8 mouse cellular contexts compared by ENCODE assay signal in the genomic region with DNA sequence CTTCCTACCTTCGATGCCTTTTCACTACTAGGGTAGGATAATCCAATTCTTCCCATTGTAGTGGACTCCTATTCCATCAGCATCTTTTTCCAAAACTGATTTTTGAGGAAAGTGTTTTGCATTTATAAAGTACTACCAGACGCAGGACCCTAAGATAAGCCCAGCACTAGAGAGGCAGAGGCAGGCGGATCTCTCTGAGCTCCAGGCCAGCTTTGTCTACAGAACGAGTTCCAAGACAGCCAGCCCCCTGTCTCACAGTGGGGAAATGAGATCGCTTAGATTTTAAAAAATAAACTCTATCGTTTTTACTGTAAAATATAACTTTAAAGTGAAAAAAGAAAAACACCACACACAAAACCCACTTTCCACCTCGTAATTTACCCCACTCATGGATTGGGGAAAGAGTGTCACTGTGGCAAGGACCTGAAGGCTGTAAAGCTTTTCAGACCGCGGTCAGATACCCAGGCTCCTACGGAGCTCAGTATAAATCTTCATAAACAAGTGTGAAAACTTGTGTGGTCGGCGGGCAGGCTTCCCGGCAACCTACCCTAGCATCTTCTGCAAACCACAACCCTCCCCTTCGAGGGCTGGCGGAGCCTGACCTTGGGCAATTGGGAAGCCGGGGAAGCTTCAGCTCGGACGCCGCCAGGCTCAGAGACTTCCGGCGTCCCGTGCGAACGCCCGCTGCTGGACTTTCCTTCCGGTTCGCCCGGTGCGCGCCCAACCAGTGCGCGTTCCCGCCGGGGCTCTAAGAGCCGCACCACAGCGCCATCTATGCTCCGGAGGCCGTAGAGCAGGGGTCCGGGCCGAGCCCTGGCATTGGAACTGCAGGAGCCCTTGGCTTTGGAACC. TPM values are rescaled to one million over a fixed set of nuclear protein-coding genes. Genes with fewer than 3 reads are reported as not detected.
DNase-seq lines count a peak whose midpoint lies in the region; ATAC-seq lines count a peak whose summit lies in the region.

Gene Smim8 (minus strand): TSS at position 747 of the 851 bp plus-strand sequence.

- H3K27me3 ChIP-seq in heart, embryonic 14.5 days (ENCODE audit: control insufficient read depth, insufficient read depth, low read length), result no peaks in the 10 kb centered on the region
- no peaks in the 10 kb centered on the region for H3K27me3 ChIP-seq in liver, embryonic 13.5 days
- no peaks in the 10 kb centered on the region for H3K27me3 ChIP-seq in stomach, embryonic 16.5 days (ENCODE audit: control insufficient read depth, insufficient read depth, low read length)

- H3K9me3 ChIP-seq in heart, embryonic 14.5 days (ENCODE audit: control insufficient read depth, low read length), result no peaks in the 10 kb centered on the region
- H3K9me3 ChIP-seq in liver, embryonic 13.5 days (replicated peaks), result no peaks in the 10 kb centered on the region
- no peaks in the 10 kb centered on the region for H3K9me3 ChIP-seq in stomach, embryonic 16.5 days (replicated peaks; ENCODE audit: control insufficient read depth, low read length)

- H3K36me3 ChIP-seq in heart, embryonic 14.5 days (ENCODE audit: control insufficient read depth, insufficient read depth, low read length), result no peaks in the 10 kb centered on the region
- H3K36me3 ChIP-seq in liver, embryonic 13.5 days, result no peaks in the 10 kb centered on the region
- H3K36me3 ChIP-seq in stomach, embryonic 16.5 days (ENCODE audit: control insufficient read depth, insufficient read depth, low read length), result no peaks in the 10 kb centered on the region

- WGBS in heart, embryonic 14.5 days, result 5% methylated on average over 40 of the region's 40 CpGs
- 3% methylated on average over 40 of the region's 40 CpGs for WGBS in liver, embryonic 13.5 days (ENCODE audit: insufficient replicate concordance)
- 5% methylated on average over 40 of the region's 40 CpGs for WGBS in stomach, embryonic 16.5 days

- H3K4me1 ChIP-seq in heart, embryonic 14.5 days (ENCODE audit: control insufficient read depth in 2 of 2, insufficient read depth in 2 of 2, low read length in 2 of 2), result peaks cover 0 to 5% of the 10 kb centered on the region in 2 experiments; a peak in 1 of 4 replicates
- H3K4me1 ChIP-seq in liver, embryonic 13.5 days (replicated peaks), result peaks cover 21% of the 10 kb centered on the region
- H3K4me1 ChIP-seq in stomach, embryonic 16.5 days (ENCODE audit: control insufficient read depth, insufficient read depth, low read length), result no peaks in the 10 kb centered on the region

- peak within 1 kb of the TSS; percentile 67 for H3K4me2 ChIP-seq in heart, embryonic 14.5 days (ENCODE audit: low read length)
- peak within 1 kb of the TSS; percentile 67 for H3K4me2 ChIP-seq in liver, embryonic 13.5 days
- H3K4me2 ChIP-seq in stomach, embryonic 16.5 days (ENCODE audit: low read depth, low read length), result peak within 1 kb of the TSS; percentile 86

- peak; percentile 99 for ATAC-seq in erythroid progenitor cell, adult 5-6 weeks (replicated peaks; ENCODE audit: low FRiP score, poor library complexity, severe bottlenecking)
- ATAC-seq in heart, embryonic 14.5 days (ENCODE audit: insufficient number of reproducible peaks, insufficient read depth, low FRiP score, low read depth), result peak; percentile 88
- ATAC-seq in liver, embryonic 13.5 days (ENCODE audit: low read depth), result peak; percentile 91
- ATAC-seq in stomach, embryonic 16.5 days (ENCODE audit: insufficient read depth, low FRiP score), result peak; percentile 96

- DNase-seq in CD4-positive helper T cell, adult 2 months (ENCODE audit: low read depth, low spot score), result peak; percentile 91
- DNase-seq in brain, embryonic 18.5 days (ENCODE audit: low read depth, low spot score), result peak; percentile 76
- peak; percentile 94 for DNase-seq in kidney, postnatal 14 days
- DNase-seq in liver, embryonic 13.5 days, result peak; percentile 88
- peak; percentile 98 for DNase-seq in neural tube, embryonic 10.5 days (ENCODE audit: extremely low spot score, low spot score)

- peak within 1 kb of the TSS; percentile 68 to 96 for H3K4me3 ChIP-seq in heart, embryonic 14.5 days (ENCODE audit: control insufficient read depth in 1 of 2, insufficient read depth in 1 of 2, low read depth in 1 of 2, low read length in 2 of 2)
- peak within 1 kb of the TSS; percentile 71 for H3K4me3 ChIP-seq in liver, embryonic 13.5 days (replicated peaks)
- peak within 1 kb of the TSS; percentile 83 for H3K4me3 ChIP-seq in stomach, embryonic 16.5 days (replicated peaks; ENCODE audit: low read length)

- peak within 1 kb of the TSS; percentile 86 for H3K9ac ChIP-seq in heart, embryonic 14.5 days (ENCODE audit: low read length)
- peak within 1 kb of the TSS; percentile 77 for H3K9ac ChIP-seq in liver, embryonic 13.5 days
- peak within 1 kb of the TSS; percentile 91 for H3K9ac ChIP-seq in stomach, embryonic 16.5 days (ENCODE audit: low read length)

- peak within 1 kb of the TSS; percentile 88 to 95 for H3K27ac ChIP-seq in heart, embryonic 14.5 days (replicated peaks in 1 of 2; ENCODE audit: control insufficient read depth in 1 of 2, insufficient read depth in 1 of 2, low read depth in 2 of 2, low read length in 2 of 2)
- H3K27ac ChIP-seq in liver, embryonic 13.5 days, result peak within 1 kb of the TSS; percentile 75
- peak within 1 kb of the TSS; percentile 79 for H3K27ac ChIP-seq in stomach, embryonic 16.5 days (ENCODE audit: low read length)

RNA-seq across cellular contexts. Expression of gene Smim8, which starts in this region (rescaled TPM):
- total RNA-seq in erythroid progenitor cell, adult 5-6 weeks (2015; ENCODE audit: low replicate concordance), result 14.3 and 17.7 TPM in 2 replicates
- 15.8 and 34.4 TPM in 2 replicates for total RNA-seq in erythroid progenitor cell, adult 5-6 weeks (2017; ENCODE audit: low replicate concordance)
- 68.0 and 84.5 TPM in 2 replicates for polyA plus RNA-seq in heart, embryonic 14.5 days (2014; fragmentation: Nextera tagmentation; extraction: Ambion mirVana)
- 29.9 and 30.0 TPM in 2 replicates for polyA plus RNA-seq in liver, embryonic 13.5 days (2015; fragmentation: Nextera tagmentation; extraction: Ambion mirVana)
- 37.3 and 43.4 TPM in 2 replicates for polyA plus RNA-seq in stomach, embryonic 16.5 days (2015; fragmentation: Nextera tagmentation; extraction: Ambion mirVana)

Comparison
In these comparisons a context has a peak if more than half of its experiments do, and no peak if none do; other contexts are left out.
1. Peak in every context shown above with its lines: DNase-seq, ATAC-seq, H3K4me3 ChIP-seq and H3K27ac ChIP-seq.